Mouse (Mus musculus): Measurements from ENCODE around the gene Tab1. TPM values are rescaled to one million over a fixed set of nuclear protein-coding genes. Genes with fewer than 3 reads are reported as not detected.

Gene Tab1
- polyA plus RNA-seq, 1 experiment: 33.3 TPM

DNA sequence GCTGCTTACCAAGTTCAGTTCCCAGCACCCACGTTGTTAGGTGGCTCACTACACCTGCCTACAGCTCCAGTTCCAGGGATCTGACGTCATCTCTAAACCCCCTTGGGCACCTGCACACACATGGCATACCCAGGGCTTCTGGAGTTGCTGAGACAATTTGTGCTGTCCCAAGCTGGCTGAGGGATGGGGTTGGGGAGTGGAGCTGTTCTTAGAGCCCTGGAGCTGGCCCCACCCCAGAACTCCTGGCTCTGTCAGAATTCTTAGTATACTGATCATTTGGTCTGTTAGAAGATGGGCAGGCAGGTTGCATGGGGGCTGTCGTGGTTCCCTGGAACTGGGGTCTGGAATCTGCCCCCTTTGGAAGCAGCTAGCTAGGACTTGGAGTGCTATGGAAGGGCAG lies 32.7 kb upstream of the Tab1 start:
- H3K4me3 ChIP-seq: no peak overlapping the region
- TF ChIP-seq TCF12 (IDR thresholded peaks at IDR 0.05; ENCODE audit: insufficient read depth, poor library complexity, severe bottlenecking) (no peak), POLR2A (IDR thresholded peaks at IDR 0.05; ENCODE audit: insufficient read length, low read depth) (no peak), USF1 (IDR thresholded peaks at IDR 0.05; ENCODE audit: low read depth) (no peak), E2F4 (IDR thresholded peaks at IDR 0.05; ENCODE audit: insufficient read depth) (no peak), MYOG (IDR thresholded peaks at IDR 0.05; ENCODE audit: control insufficient read depth in 1 of 3, insufficient read depth in 1 of 3, insufficient read length in 2 of 3, low read depth in 2 of 3) (no peak), TCF3 (IDR thresholded peaks at IDR 0.05; ENCODE audit: insufficient read length, low read depth) (no peak), REST (IDR thresholded peaks at IDR 0.05; ENCODE audit: insufficient read depth, insufficient read length) (no peak)
- no peak overlapping the region for H3ac ChIP-seq (ENCODE audit: control insufficient read depth, insufficient read length)
- H3K36me3 ChIP-seq (ENCODE audit: control insufficient read depth, insufficient read depth): no peaks in the 10 kb centered on the region
- no peaks in the 10 kb centered on the region for H3K79me2 ChIP-seq (ENCODE audit: control insufficient read depth, insufficient read depth)
- H3K27me3 ChIP-seq (ENCODE audit: control insufficient read depth, insufficient read depth, insufficient read length): no peaks in the 10 kb centered on the region
- H3K4me2 ChIP-seq (ENCODE audit: low read depth): no peak overlapping the region

DNA sequence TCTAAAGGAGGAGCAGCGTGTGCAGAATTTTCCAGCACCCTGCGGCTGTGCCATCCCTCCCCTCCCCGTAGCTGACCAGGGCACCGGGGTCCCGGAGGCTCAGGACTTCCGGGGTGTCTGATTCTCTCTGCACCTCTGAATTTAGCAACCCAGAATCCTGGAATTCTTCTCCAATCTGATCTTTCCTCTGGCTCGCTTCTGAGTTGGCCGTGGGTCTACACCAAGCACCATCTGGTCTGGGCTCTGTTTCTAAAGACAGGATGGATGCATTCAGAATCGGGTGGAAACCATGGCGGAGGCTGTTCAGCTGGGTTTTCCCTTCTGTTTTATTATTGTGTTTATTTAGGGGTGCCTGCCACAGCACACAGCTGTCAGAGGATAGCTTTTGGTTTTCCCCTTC lies 32.1 kb upstream of the Tab1 start:
- Histone ChIP-seq H3K27me3 (ENCODE audit: control insufficient read depth, insufficient read depth, insufficient read length) (no peaks in the 10 kb centered on the region), H3K79me2 (ENCODE audit: control insufficient read depth, insufficient read depth) (no peaks in the 10 kb centered on the region), H3K4me3 (no peak overlapping the region), H3ac (ENCODE audit: control insufficient read depth, insufficient read length) (no peak overlapping the region), H3K4me2 (ENCODE audit: low read depth) (no peak overlapping the region), H3K36me3 (ENCODE audit: control insufficient read depth, insufficient read depth) (no peaks in the 10 kb centered on the region)
- TF ChIP-seq USF1 (IDR thresholded peaks at IDR 0.05; ENCODE audit: low read depth) (no peak), MYOD1 (IDR thresholded peaks at IDR 0.05; ENCODE audit: control insufficient read depth in 1 of 3, insufficient read length in 2 of 3, low read depth in 2 of 3) (no peak), REST (IDR thresholded peaks at IDR 0.05; ENCODE audit: insufficient read depth, insufficient read length) (no peak), MYOG (IDR thresholded peaks at IDR 0.05; ENCODE audit: control insufficient read depth in 1 of 3, insufficient read depth in 1 of 3, insufficient read length in 2 of 3, low read depth in 2 of 3) (no peak), E2F4 (IDR thresholded peaks at IDR 0.05; ENCODE audit: insufficient read depth) (no peak), SRF (IDR thresholded peaks at IDR 0.05; ENCODE audit: control insufficient read depth, insufficient read length, low read depth) (no peak), CEBPB (IDR thresholded peaks at IDR 0.05; ENCODE audit: insufficient read depth, poor library complexity, severe bottlenecking) (no peak), TCF12 (IDR thresholded peaks at IDR 0.05; ENCODE audit: insufficient read depth, poor library complexity, severe bottlenecking) (no peak), POLR2AphosphoS2 (IDR thresholded peaks at IDR 0.05; ENCODE audit: insufficient read length, low read depth) (no peak), MAX (IDR thresholded peaks at IDR 0.05; ENCODE audit: low read depth) (no peak), POLR2A (IDR thresholded peaks at IDR 0.05; ENCODE audit: insufficient read length, low read depth) (no peak), TCF3 (IDR thresholded peaks at IDR 0.05; ENCODE audit: insufficient read length, low read depth) (no peak)

DNA sequence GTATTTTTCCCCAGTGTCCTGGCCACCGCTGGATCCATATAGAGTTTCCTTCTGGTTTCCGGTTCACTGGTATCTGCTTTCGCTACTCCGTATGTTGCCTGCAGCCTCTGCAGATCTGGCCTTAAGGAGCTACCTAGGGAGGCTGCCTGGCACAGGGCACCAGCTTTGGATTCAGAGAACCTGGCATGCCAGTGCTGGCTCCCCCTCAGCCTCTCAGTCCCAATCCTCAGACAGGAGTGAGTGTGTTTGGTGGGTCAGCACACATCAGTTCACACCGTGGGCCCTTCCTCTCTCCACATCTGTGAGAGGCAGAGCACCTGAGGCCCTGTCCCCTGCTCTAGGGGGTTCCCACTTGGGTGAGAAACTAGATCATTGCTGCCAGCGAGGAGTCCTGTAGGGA lies 31.4 kb upstream of the Tab1 start:
- no peak for TF ChIP-seq TCF12 (IDR thresholded peaks at IDR 0.05; ENCODE audit: insufficient read depth, poor library complexity, severe bottlenecking)
- TF ChIP-seq CEBPB (IDR thresholded peaks at IDR 0.05; ENCODE audit: insufficient read depth, poor library complexity, severe bottlenecking): no peak
- no peak for TF ChIP-seq USF1 (IDR thresholded peaks at IDR 0.05; ENCODE audit: low read depth)
- TF ChIP-seq MAX (IDR thresholded peaks at IDR 0.05; ENCODE audit: low read depth): no peak
- TF ChIP-seq E2F4 (IDR thresholded peaks at IDR 0.05; ENCODE audit: insufficient read depth): no peak
- no peak for TF ChIP-seq MYOG (IDR thresholded peaks at IDR 0.05; ENCODE audit: control insufficient read depth in 1 of 3, insufficient read depth in 1 of 3, insufficient read length in 2 of 3, low read depth in 2 of 3)
- no peak for TF ChIP-seq REST (IDR thresholded peaks at IDR 0.05; ENCODE audit: insufficient read depth, insufficient read length)
- TF ChIP-seq TCF3 (IDR thresholded peaks at IDR 0.05; ENCODE audit: insufficient read length, low read depth): no peak
- TF ChIP-seq POLR2A (IDR thresholded peaks at IDR 0.05; ENCODE audit: insufficient read length, low read depth): no peak
- no peak for TF ChIP-seq MYOD1 (IDR thresholded peaks at IDR 0.05; ENCODE audit: control insufficient read depth in 1 of 3, insufficient read length in 2 of 3, low read depth in 2 of 3)
- no peak for TF ChIP-seq SRF (IDR thresholded peaks at IDR 0.05; ENCODE audit: control insufficient read depth, insufficient read length, low read depth)
- TF ChIP-seq POLR2AphosphoS2 (IDR thresholded peaks at IDR 0.05; ENCODE audit: insufficient read length, low read depth): no peak
- H3K79me2 ChIP-seq (ENCODE audit: control insufficient read depth, insufficient read depth): no peaks in the 10 kb centered on the region
- H3ac ChIP-seq (ENCODE audit: control insufficient read depth, insufficient read length): no peak overlapping the region

DNA sequence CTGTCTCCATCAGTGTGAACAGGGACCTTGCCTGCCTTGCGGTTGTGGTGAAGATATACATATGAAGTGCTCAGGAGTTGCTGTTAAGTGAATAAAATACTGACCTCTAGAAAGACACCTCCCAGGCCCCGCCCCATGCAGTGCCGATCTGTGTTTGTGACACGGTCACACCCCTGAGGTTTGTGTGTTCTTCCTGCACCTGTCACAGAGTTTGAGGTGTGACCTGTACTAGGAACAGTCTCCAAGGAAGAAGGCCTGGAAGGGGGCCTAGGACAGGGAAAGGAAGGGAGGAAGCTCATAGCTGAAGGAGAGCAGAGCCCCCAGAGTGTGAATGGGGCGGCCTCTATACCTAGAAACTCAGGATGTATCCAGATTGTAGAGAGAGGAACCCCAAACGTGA lies 30.4 kb upstream of the Tab1 start:
- Histone ChIP-seq H3ac (ENCODE audit: control insufficient read depth, insufficient read length) (no peak overlapping the region), H3K4me2 (ENCODE audit: low read depth) (no peak overlapping the region), H3K36me3 (ENCODE audit: control insufficient read depth, insufficient read depth) (no peaks in the 10 kb centered on the region), H3K79me2 (ENCODE audit: control insufficient read depth, insufficient read depth) (no peaks in the 10 kb centered on the region), H3K27me3 (ENCODE audit: control insufficient read depth, insufficient read depth, insufficient read length) (no peaks in the 10 kb centered on the region), H3K4me3 (no peak overlapping the region)
- TF ChIP-seq MYOD1 (IDR thresholded peaks at IDR 0.05; ENCODE audit: control insufficient read depth in 1 of 3, insufficient read length in 2 of 3, low read depth in 2 of 3): peak in 1 of 3 experiments; percentile 41
- TF ChIP-seq SRF (IDR thresholded peaks at IDR 0.05; ENCODE audit: control insufficient read depth, insufficient read length, low read depth): no peak

More for the DNA sequence above, 31.4 kb upstream of the Tab1 start:
- Histone ChIP-seq H3K4me3 (no peak overlapping the region), H3K4me2 (ENCODE audit: low read depth) (no peak overlapping the region), H3K27me3 (ENCODE audit: control insufficient read depth, insufficient read depth, insufficient read length) (no peaks in the 10 kb centered on the region), H3K36me3 (ENCODE audit: control insufficient read depth, insufficient read depth) (no peaks in the 10 kb centered on the region)

DNA sequence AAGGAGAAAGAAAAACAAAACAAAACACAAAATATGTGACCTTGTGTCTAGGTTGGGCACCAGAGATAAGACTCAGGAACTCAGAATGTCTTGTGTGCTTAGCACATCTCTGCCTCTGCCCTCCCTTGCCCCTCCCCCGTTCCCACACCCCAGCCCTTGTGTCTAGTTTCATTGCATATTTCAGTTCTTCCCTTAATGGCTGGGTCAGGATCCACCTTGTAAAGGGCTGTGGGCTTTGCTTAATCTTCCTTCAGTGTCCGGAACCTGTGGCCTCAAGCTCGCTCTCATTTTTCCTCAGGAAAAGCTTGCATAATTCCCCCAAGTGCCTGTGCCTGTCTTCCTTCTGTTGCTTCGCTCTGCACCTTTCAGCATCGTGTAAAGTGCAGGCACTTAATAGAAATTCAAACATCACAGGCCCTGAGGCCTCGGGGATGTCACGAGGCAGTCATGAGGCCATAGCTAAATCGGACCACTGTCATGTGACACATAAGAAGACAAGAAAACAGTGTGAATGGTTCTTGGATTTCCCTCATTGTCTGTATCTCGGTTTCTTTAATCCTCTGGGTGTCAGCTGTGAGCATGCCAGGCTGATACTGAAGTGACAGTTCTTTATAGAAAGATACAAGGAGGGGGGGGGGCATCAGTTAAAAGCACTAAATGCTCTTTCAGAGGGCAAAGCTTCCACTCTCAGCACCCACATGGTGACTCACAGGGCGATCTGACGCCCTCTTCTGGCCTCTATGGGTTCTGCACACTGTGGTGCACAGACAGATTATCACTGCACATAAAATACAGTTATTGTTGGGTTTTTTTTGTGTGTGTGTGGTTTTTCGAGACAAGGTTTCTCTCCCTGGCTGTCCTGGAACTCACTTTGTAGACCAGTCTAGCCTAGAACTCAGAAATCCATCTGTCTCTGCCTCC lies 27.2 kb upstream of the Tab1 start:
- no peaks in the 10 kb centered on the region for H3K36me3 ChIP-seq (ENCODE audit: control insufficient read depth, insufficient read depth)

More for the DNA sequence above, 27.2 kb upstream of the Tab1 start:
- Histone ChIP-seq H3ac (ENCODE audit: control insufficient read depth, insufficient read length) (no peak overlapping the region), H3K4me3 (no peak overlapping the region), H3K27me3 (ENCODE audit: control insufficient read depth, insufficient read depth, insufficient read length) (no peaks in the 10 kb centered on the region), H3K4me2 (ENCODE audit: low read depth) (peak overlapping the region; percentile 40), H3K79me2 (ENCODE audit: control insufficient read depth, insufficient read depth) (no peaks in the 10 kb centered on the region)
- TF ChIP-seq REST (IDR thresholded peaks at IDR 0.05; ENCODE audit: insufficient read depth, insufficient read length): no peak
- no peak for TF ChIP-seq CEBPB (IDR thresholded peaks at IDR 0.05; ENCODE audit: insufficient read depth, poor library complexity, severe bottlenecking)
- peak; percentile 33 for TF ChIP-seq MAX (IDR thresholded peaks at IDR 0.05; ENCODE audit: low read depth)
- TF ChIP-seq USF1 (IDR thresholded peaks at IDR 0.05; ENCODE audit: low read depth): peak; percentile 71
